Mouse (Mus musculus): ENCODE data around the gene Prim1.

- TF ChIP-seq CTCF (IDR thresholded peaks at IDR 0.05), result no peak
- TF ChIP-seq EP300 (IDR thresholded peaks at IDR 0.05), result no peak
Measured at GRCm38 (mm10) chr10:127975503-127975902, 39.5 kb upstream of the Prim1 start.

Data from lung, postnatal 0 days (tissue).